Mouse (Mus musculus): Measurements from ENCODE around the gene Slfn2. TPM values are rescaled to one million over a fixed set of nuclear protein-coding genes. Genes with fewer than 3 reads are reported as not detected.

Gene Slfn2
- 96.4 to 140 TPM (median 114 TPM) in 4 replicates for total RNA-seq (2023; ENCODE audit: inconsistent age)

DNA sequence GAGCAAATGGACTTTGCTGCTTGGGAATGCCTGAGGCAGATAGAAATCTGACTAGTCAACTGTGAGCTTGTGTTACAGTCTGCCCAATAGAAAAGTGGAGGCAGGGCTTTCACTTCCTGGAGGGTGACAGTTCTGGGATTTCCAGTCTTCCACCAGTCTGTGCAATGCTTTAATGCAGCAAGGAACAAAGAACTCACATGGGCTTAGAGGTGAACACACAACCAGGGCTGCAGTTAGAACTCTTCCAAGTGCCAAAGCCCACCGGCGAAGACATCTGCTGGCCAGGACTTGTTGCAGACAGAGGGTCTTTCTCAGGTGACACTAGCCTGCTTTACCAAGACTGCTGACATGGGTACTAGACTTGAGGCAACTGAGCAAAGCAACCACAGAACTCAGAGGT is at the start of gene Slfn2:
Slfn2 (plus strand) TSS at position 167 of the 400 bp plus-strand sequence.

DNA sequence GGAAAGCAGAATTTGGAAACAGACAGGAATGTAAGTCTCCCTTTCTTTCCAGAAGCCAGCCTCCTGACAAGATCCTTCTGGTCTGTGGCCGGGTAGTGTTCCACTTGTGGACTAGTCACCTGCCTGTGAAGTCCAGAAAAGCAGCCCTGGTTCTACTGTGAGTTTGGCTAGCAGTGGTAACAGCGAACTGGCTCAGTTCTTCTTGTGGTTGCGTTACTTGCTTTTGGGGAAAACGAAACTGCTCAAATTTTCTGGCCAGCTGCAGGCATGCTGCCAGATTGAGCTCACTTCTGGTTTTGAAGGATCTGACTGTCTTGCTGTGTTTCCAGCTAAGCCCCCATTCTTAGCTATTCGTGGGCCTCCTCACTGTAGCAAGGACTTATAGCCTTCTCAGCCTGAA is 44.3 kb upstream of the Slfn2 start, which contains the start of gene Slfn8:
Slfn8 (minus strand) TSS at position 190 of the 400 bp plus-strand sequence.

DNA sequence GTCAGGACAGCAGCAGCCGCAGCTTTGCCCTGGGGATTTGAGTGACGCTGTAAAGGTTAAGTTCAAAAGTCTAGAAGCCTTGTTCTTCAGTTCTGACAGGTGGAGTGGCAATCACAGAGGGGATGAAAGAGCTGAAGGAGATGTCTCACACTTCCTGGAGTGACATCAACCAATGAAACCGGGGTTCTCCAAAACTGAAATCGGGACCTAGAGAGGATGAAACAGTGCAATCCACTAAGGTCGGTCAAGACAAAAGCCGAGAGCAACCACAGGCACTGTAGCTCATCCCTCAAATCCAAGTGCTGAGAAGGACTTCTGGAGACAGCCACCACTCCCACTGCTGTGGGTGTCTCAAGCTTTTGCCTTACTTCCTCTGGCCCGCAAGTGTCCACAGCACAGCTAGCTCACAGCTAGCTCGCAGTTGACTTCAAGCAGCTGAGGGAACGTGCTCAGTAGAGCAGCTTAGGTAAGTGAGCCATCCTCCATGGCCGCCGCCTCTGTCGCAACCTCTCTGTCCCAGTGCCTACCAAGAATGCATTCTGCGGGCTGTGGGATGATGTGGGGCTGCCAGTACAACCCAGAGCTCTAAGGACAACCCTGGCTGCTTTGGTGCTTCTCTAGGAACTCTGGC is 51.8 kb downstream of the Slfn2 start, which contains the start of gene Slfn1:
Slfn1 (plus strand) TSS at position 253 of the 631 bp plus-strand sequence.

Other genes with a start within 250 kb of the Slfn2 start
- gene Rffl, start 193.9 kb upstream of the Slfn2 start, total RNA-seq (2023; ENCODE audit: inconsistent age), result 15.3 to 18.5 TPM (median 18.0 TPM) in 4 replicates
- 19.3 to 25.6 TPM (median 21.3 TPM) in 4 replicates for gene Rad51d, start 174.5 kb upstream of the Slfn2 start, total RNA-seq (2023; ENCODE audit: inconsistent age)
- gene Fndc8, start 173.0 kb upstream of the Slfn2 start, total RNA-seq (2023; ENCODE audit: inconsistent age), result not detected in 4 replicates
- gene Nle1, start 156.7 kb upstream of the Slfn2 start, total RNA-seq (2023; ENCODE audit: inconsistent age), result 64.6 to 73.7 TPM (median 69.9 TPM) in 4 replicates
- not detected in 4 replicates for gene Unc45b, start 154.6 kb upstream of the Slfn2 start, total RNA-seq (2023; ENCODE audit: inconsistent age)
- 15.8 to 31.5 TPM (median 20.0 TPM) in 4 replicates for gene Slfn5, start 113.8 kb upstream of the Slfn2 start, total RNA-seq (2023; ENCODE audit: inconsistent age)
- 17.8 to 28.1 TPM (median 21.1 TPM) in 4 replicates for gene Slfn9, start 73.3 kb upstream of the Slfn2 start, total RNA-seq (2023; ENCODE audit: inconsistent age)
- gene Slfn8, start 44.3 kb upstream of the Slfn2 start, total RNA-seq (2023; ENCODE audit: inconsistent age), result 32.8 to 43.5 TPM (median 41.5 TPM) in 4 replicates
- gene Slfn1, start 51.7 kb downstream of the Slfn2 start, total RNA-seq (2023; ENCODE audit: inconsistent age), result 0.54 to 1.2 TPM (median 0.61 TPM) in 4 replicates
- gene Slfn4, start 110.1 kb downstream of the Slfn2 start, total RNA-seq (2023; ENCODE audit: inconsistent age), result 0.21 to 0.39 TPM (median 0.21 TPM) in 3 of 4 replicates, not detected in the other
- 1.6 to 3.5 TPM (median 2.8 TPM) in 4 replicates for gene Slfn3, start 126.2 kb downstream of the Slfn2 start, total RNA-seq (2023; ENCODE audit: inconsistent age)
- not detected in 4 replicates for gene Slfn14, start 221.6 kb downstream of the Slfn2 start, total RNA-seq (2023; ENCODE audit: inconsistent age)
- gene Ap2b1, start 233.9 kb downstream of the Slfn2 start, total RNA-seq (2023; ENCODE audit: inconsistent age), result 144 to 154 TPM (median 148 TPM) in 4 replicates
- gene Pex12, start 237.5 kb downstream of the Slfn2 start, total RNA-seq (2023; ENCODE audit: inconsistent age), result 16.5 to 26.4 TPM (median 18.4 TPM) in 4 replicates

All from B cell, adult (primary cell).